Mouse (Mus musculus) Patski (cell line): ENCODE results near the gene 9130213A22Rik. TPM values are rescaled to one million over a fixed set of nuclear protein-coding genes. Genes with fewer than 3 reads are reported as not detected.

Experiments used
- ATAC-seq: fragments of 100-300 bp; one replicate; pipeline ENCODE4 v1.8.0; 2021
- CTCF ChIA-PET: fragments of 350-600 bp; sonication (Branson Sonifier 250); formaldehyde crosslinking; loops from one replicate; lab custom pipeline; 2022; ENCODE audit warnings: inconsistent platforms; lab: Charles Lee
- POLR2A ChIA-PET: fragments of 350-600 bp; sonication (Branson Sonifier 250); formaldehyde crosslinking; loops from one replicate; lab custom pipeline; 2022; ENCODE audit warnings: antibody characterized with exemption, inconsistent platforms; lab: Charles Lee
- DNase-seq: peaks from one replicate; pipeline ENCODE4 v3.0.0-alpha.2; 2011; ENCODE audit warnings: low read depth, low spot score
- H3K27me3 ChIP-seq: fragments of 371-371 bp; one replicate; pipeline ENCODE4 v1.5.1; 2021
- CTCF ChIP-seq: fragments of 100-300 bp; IDR thresholded peaks from one replicate; pipeline ENCODE4 v1.5.1; 2021
- in situ Hi-C: fragments of 300-500 bp; cut with MboI; formaldehyde crosslinking; loops from 3 replicates; pipeline ENCODE4 v1.11.1; 2018; ENCODE audit warnings: low pct_unique_long_range_greater_than_20kb, mixed read lengths
- polyA plus RNA-seq: library from polyadenylated mRNA; unstranded; gene quantifications from one replicate; pipeline ENCODE4 v1.2.3, GENCODE M21; 2021

Gene 9130213A22Rik
- polyA plus RNA-seq, 1 experiment from 2014 or later: 0.96 TPM

DNA sequence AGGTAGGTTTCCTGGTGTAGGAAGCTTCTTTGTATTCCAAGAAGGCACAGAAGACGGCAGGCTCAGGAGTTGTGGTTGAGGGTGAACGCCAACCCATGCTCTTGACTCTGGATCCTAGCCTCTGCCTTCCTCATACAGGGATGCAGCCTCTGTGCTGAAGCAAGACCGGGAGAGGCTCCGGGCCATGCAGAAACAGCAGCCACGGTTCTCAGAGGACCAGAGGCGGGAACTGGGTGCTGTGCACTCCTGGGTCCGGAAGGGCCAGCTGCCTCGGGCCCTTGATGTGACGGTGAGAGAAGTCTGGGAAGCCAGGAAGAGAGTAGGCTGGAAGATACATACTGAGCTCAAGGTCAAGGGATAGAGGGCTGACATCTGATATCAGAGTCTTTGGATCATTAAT is 14.2 kb downstream of the 9130213A22Rik start:
- CTCF ChIA-PET: interaction anchor here (0.9 kb wide), 1 partner anchor 16 kb away, joined by 3 read pairs; no protein-coding TSS in a partner anchor
- no peaks in the 10 kb centered on the region for H3K27me3 ChIP-seq
- TF ChIP-seq CTCF: no peak
- no peak for ATAC-seq
- in situ Hi-C loops: no loop called here
- POLR2A ChIA-PET: no interaction called here
- DNase-seq: no peak

DNA sequence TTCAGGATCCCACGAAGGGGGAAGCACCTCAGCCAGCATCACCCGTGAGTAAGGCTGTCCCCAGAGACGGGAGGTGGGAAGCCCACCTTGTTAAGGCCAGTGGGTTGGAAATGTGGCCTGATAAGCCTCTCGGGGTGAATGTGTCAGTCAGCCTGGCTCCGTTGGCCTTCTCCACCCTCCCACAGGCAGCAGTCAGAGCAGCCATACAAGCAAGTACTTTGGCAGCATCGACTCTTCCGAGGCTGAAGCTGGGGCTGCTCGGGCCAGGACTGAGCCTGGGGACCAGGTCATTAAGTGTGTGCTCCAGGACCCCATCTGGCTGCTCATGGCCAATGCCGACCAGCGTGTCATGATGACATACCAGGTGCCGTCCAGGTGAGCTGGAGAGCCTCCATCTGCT is 14.7 kb downstream of the 9130213A22Rik start:
- DNase-seq (no peak), ATAC-seq (no peak)
- in situ Hi-C loops: no loop called here
- ChIA-PET CTCF (no interaction called here), POLR2A (no interaction called here)
- no peaks in the 10 kb centered on the region for H3K27me3 ChIP-seq
- TF ChIP-seq CTCF: no peak

DNA sequence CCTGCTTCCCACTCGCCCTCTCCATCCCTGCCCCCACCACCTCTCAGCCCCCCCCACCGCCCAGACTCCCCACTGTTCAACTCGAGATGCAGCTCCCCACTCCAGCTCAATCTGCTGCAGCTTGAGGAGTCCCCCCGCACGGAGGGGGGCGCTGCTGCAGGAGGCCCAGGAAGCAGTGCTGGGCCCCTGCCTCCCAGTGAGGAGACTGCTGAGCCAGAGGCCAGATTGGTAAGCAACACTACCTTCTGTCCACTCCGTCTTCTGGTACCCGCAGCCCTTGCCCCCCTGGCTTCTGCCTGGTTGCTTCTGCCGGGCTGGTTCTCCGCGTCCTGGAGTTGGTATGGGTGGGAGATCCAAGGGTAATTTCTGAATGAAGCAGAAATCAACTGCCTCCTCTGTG is 15.5 kb downstream of the 9130213A22Rik start:
- CTCF ChIA-PET: no interaction called here
- in situ Hi-C loops: no loop called here
- POLR2A ChIA-PET: no interaction called here
- no peaks in the 10 kb centered on the region for H3K27me3 ChIP-seq
- TF ChIP-seq CTCF: no peak
- DNase-seq (no peak), ATAC-seq (no peak)

DNA sequence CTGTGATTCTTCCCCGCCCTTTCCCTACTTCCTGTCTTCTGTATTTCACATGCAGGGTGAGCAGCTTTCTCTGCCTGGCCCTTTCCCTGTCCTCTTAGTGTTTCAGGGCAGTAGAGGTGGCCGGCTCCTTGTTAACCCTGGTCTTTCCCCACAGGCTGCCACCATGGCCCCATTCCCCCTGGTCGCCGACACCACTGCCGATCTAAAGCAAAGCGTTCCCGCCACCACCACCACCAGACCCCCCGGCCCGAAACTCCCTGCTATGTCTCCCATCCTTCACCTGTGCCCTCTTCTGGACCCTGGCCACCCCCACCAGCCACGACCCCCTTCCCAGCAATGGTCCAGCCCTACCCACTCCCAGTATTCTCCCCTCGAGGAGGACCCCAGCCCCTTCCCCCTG is 16.1 kb downstream of the 9130213A22Rik start:
- in situ Hi-C loops: no loop called here
- DNase-seq (no peak), ATAC-seq (no peak)
- CTCF ChIA-PET: no interaction called here
- POLR2A ChIA-PET: interaction anchor here (1.0 kb wide), 1 partner anchor 10 kb away, joined by 3 read pairs; no protein-coding TSS in a partner anchor
- TF ChIP-seq CTCF: no peak
- H3K27me3 ChIP-seq: no peaks in the 10 kb centered on the region

DNA sequence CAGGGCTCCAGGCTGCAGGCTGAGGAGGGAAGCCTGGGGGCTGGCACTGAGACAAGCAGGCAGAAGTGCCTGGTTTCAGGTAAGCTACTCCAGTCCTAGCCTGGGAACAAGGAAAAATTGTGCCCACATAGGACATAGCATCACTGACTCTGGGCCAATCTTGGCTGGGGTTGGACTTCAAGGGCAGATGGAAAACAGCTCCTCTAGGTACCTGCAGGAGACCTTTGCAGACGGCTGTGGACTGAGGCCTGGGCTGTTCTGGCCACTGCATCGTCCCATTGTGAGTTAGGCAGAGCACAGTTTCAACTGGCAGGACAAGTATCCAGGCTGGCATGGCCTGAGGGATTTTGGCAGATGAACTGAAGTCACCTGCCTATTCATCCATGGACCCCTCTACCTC is 16.6 kb downstream of the 9130213A22Rik start:
- DNase-seq (no peak), ATAC-seq (no peak)
- in situ Hi-C loops: no loop called here
- POLR2A ChIA-PET: interaction anchor here (1.0 kb wide), 1 partner anchor 9 kb away, joined by 3 read pairs; no protein-coding TSS in a partner anchor
- CTCF ChIA-PET: no interaction called here
- H3K27me3 ChIP-seq: no peaks in the 10 kb centered on the region
- no peak for TF ChIP-seq CTCF

DNA sequence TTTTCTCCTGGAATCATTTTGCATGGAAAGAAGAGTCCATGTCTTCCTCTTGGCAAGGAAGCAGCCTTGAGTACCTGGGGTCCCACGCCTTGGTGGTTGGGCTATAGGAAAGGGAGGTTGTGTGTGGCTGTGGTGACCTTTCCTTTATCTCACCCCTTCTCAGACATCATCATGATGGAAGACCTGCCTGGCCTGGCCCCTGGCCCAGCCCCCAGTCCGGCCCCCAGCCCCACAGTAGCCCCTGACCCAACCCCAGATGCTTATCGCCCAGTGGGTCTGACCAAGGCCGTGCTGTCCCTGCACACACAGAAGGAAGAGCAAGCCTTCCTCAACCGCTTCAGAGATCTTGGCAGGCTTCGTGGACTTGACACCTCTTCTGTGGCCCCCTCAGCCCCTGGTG is 17.2 kb downstream of the 9130213A22Rik start:
- no peak for TF ChIP-seq CTCF
- in situ Hi-C loops: no loop called here
- DNase-seq: no peak
- ATAC-seq: no peak
- ChIA-PET CTCF (no interaction called here), POLR2A (interaction anchor here (1.0 kb wide), 1 partner anchor 9 kb away, joined by 3 read pairs; no protein-coding TSS in a partner anchor)
- no peaks in the 10 kb centered on the region for H3K27me3 ChIP-seq

DNA sequence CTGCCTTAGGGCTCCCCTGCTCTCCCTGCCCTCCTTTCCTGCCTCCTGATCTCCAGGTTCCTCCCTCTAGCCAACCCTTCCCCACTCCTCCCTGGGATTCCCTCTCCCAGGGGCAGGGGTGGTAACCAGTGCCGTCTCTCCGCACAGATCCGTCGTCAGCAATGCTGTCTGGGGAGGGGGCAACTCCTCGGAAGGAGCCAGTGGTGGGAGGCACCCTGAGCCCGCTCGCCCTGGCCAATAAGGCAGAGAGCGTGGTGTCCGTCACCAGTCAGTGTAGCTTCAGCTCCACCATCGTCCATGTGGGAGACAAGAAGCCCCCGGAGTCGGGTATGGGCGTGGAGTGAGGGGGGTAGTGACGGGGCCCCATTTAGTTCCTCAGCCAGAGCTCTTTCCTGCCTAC is 17.9 kb downstream of the 9130213A22Rik start:
- in situ Hi-C loops: no loop called here
- no peak for ATAC-seq
- ChIA-PET CTCF (no interaction called here), POLR2A (no interaction called here)
- H3K27me3 ChIP-seq: no peaks in the 10 kb centered on the region
- DNase-seq: no peak
- TF ChIP-seq CTCF: no peak

DNA sequence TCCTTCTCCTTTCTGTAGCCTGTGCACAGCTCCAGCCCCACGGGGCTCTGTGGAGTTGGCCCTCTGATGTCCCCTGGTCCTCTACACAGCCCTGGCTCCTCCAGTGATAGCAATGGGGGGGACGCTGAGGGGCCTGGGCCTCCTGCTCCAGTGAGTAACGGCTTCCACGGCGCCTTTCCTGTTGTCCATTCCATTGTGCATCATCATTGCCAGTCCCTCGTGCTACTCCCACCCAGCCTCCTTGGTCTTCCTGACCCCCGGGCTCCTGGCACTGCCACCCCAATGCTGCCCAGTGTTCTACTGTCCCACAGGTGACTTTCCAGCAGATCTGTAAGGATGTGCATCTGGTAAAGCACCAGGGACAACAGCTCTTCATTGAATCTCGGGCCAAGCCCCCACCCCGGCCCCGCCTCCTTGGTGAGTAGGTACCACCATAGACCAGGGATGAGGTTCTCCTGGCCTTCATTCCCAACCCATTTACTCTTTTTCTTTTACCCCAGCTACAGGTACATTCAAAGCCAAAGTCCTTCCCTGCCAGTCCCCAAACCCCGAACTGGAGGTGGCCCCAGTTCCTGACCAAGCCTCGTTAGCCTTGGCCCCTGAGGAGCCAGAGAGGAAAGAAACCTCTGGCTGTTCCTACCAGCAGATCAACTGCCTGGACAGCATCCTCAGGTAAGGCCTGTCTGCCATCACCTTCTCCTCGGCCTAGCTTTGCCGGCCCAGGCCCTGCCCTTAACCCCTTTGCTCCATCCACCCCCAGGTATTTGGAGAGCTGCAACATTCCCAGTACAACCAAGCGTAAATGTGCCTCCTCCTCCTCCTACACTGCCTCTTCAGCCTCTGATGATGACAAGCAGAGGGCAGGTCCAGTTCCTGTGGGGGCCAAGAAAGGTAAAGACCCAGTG is 18.6 kb downstream of the 9130213A22Rik start:
- H3K27me3 ChIP-seq: no peaks in the 10 kb centered on the region
- POLR2A ChIA-PET: interaction anchor here (1.3 kb wide), 1 partner anchor 18 kb away, joined by 5 read pairs; the partner anchor contains the start of gene 9130213A22Rik
- ATAC-seq (no peak), DNase-seq (no peak)
- CTCF ChIA-PET: interaction anchor here (1.2 kb wide), 1 partner anchor 8 kb away, joined by 5 read pairs; no protein-coding TSS in a partner anchor
- no peak for TF ChIP-seq CTCF
- in situ Hi-C loops: no loop called here

DNA sequence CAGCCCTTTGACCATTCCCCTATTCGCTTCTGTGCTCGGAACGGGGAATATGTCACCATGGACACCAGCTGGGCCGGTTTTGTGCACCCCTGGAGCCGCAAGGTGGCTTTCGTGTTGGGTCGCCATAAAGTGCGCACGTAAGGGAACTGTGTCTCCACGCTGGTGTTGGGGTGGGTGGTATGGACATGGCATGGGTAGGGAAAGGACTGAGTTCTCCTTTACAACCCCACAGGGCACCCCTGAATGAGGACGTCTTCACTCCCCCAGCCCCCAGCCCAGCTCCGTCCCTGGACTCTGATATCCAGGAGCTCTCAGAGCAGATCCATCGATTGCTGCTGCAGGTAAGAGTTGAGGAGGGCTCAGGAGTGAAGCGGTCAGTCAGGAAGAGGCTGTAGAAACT is 19.3 kb downstream of the 9130213A22Rik start:
- in situ Hi-C loops: no loop called here
- ChIA-PET POLR2A (interaction anchor here (1.3 kb wide), 1 partner anchor 19 kb away, joined by 5 read pairs; the partner anchor contains the start of gene 9130213A22Rik), CTCF (interaction anchor here (1.2 kb wide), 1 partner anchor 9 kb away, joined by 5 read pairs; no protein-coding TSS in a partner anchor)
- ATAC-seq (no peak), DNase-seq (no peak)
- no peaks in the 10 kb centered on the region for H3K27me3 ChIP-seq
- TF ChIP-seq CTCF: no peak

DNA sequence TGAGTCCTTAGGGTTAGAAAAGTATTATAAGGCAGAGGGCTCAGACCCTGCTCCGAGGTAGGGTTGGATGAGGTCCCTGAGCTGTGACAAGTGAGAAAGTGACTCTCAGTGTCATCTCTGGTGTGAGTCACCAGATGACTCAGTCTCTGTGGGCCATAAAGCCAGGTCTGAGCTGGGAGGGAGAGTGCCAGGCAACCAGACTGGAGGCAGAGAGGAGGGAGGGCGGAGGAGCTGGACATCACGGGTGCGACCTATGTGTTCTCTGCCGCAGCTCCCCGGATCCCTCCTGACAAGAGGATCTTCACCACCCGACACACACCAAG is 20.0 kb downstream of the 9130213A22Rik start:
- ATAC-seq (no peak), DNase-seq (no peak)
- CTCF ChIA-PET: interaction anchor here (1.2 kb wide), 1 partner anchor 10 kb away, joined by 5 read pairs; no protein-coding TSS in a partner anchor
- in situ Hi-C loops: no loop called here
- POLR2A ChIA-PET: interaction anchor here (1.3 kb wide), 1 partner anchor 19 kb away, joined by 5 read pairs; the partner anchor contains the start of gene 9130213A22Rik
- no peak for TF ChIP-seq CTCF
- no peaks in the 10 kb centered on the region for H3K27me3 ChIP-seq
